Mouse (Mus musculus) MEL-GATA-1-ER (cell line): Measurements from ENCODE around the gene Ppp1ca.

Experiments
- DNase-seq: peaks from one replicate; pipeline ENCODE4 v3.0.0-alpha.2; 2012; ENCODE audit warnings: low read depth; ENCODE audit errors: extremely low read depth

The Ppp1ca gene

DNA sequence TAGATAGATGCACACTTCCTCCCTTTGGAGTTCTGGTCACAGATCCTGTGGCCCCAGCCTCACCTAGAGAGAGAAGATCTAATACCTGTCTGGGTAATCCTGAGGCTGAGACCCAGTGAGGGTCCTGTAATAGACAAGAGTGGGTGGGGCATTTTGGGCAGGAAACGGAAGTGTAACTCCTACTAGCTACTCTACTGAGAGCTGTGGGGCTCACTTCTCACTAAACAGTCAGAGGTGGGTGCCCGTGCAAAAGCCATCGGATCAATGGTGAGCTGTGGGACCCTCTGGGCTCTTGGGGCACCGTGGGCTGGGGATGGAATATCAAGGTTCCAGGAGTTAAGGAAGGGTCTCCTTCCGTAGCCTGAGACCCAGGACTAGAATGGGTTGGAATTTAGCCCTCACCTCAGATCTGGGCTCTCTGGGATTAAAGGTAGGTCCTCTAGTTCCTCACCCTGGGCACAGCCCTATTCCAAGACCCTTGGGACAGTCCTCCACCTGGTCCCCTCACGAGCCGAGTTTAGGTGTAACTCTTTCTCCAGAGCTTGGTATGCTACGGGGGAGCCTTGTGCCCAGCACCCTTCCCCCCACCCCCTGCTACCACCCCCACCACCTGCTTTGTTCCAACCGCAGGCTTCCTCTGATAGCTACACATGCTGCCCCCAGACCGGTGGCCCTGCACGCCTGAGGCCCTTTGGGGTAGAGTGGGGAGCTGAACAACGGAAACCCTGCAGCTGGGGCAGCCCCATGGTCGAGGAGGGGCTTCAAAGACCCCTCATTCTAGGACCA is 37.2 kb upstream of the Ppp1ca start:
- no peak for DNase-seq

DNA sequence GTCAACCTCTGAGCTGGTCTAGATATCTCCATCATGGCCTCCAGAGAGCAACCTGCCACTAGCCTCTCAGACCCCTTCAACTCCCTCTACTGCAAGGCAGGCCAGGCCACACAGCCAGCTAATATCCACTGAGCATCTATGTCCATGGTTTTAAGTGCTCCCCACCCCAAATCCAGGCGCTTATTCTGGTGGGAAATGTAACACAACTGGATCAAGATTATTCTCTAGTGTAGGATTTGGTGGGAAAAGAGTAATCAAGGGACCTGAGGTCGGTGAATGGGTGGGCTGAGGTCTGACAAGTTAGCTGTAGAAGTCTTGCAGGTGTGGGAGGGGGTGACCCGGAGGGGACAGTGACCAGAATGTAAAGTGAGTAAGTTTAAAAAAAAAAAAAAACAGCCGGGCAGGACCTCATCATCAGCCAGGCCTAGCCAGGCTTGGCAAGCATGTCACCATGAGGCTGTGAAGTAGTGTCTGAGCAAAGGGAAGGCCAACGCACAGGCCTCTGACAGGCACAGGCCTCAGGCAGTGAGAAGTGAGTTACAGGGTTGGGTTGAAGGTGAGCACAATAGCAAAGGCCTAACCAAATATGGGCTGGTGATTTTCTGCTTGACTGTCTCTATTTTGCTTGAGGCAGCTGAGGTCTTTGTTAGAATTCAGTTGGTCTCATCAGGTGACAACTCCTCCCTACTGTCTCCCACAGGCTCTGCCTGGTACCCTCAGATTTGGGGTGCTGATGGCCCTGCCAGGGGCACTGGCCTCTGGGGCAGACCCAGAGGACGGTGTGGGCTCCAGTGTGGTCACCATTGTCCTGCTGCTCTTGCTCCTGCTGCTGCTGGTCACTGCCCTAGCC is 36.4 kb upstream of the Ppp1ca start:
- no peak for DNase-seq

DNA sequence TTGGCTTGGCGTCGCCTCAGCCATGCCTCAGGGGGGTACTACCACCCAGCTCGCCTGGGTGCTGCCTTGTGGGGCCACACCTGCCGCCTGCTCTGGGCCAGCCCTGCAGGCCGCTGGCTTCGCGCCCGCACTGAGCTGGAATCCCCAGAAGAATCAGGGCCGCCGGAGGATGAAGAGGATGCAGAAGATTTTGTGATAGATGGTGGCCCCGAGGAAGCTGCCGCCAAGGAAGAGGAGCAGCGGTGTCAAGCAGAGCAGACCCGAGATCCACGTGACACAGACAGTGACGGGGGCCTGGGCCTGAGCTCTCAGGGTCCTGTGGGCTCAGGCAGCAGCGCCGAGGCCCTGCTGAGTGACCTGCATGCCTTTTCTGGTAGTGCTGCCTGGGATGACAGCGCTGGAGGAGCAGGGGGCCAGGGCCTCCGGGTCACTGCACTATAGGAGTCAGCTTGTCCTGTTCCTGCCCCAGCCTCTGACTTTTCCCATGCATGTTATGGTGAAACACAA is 35.7 kb upstream of the Ppp1ca start:
- DNase-seq: no peak

DNA sequence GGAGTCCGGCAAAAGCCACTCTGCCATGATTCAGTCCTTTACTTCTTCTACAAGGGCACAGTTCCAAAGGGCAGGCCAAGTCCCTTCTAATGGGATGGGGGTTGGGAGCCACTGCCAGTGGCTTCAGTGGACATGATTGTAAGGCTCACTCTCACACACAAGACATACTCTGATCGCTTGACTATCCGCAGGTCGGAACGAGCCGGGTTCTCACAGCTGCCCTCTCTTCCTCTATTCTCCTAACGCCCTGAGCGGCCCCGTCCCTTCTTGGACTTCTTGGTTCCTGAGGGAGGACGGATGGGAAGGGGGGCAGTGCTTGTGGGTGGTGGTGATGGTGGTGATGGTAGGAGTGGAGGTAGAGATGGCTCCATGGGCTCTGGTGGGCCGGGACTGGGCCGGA is 35.1 kb upstream of the Ppp1ca start:
- no peak for DNase-seq

DNA sequence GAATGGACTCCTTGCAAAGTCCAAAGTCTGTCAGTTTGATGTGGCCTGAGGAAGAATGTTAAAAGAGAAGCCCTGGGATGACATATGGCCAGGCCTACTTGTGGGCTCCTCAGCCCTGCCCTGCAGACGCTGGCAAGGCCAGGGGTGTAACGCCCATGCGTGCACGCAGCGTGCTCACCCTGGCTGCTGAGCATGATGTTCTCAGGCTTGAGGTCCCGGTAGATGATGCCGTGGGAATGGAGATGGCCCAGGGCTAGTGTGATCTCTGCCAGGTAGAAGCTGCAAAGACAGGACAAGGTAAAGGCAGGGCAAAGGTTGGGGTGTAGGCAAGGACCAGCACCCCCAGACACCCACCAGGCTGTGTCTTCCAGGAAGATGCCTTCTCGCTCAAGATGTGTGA is 32.8 kb upstream of the Ppp1ca start:
- no peak for DNase-seq

DNA sequence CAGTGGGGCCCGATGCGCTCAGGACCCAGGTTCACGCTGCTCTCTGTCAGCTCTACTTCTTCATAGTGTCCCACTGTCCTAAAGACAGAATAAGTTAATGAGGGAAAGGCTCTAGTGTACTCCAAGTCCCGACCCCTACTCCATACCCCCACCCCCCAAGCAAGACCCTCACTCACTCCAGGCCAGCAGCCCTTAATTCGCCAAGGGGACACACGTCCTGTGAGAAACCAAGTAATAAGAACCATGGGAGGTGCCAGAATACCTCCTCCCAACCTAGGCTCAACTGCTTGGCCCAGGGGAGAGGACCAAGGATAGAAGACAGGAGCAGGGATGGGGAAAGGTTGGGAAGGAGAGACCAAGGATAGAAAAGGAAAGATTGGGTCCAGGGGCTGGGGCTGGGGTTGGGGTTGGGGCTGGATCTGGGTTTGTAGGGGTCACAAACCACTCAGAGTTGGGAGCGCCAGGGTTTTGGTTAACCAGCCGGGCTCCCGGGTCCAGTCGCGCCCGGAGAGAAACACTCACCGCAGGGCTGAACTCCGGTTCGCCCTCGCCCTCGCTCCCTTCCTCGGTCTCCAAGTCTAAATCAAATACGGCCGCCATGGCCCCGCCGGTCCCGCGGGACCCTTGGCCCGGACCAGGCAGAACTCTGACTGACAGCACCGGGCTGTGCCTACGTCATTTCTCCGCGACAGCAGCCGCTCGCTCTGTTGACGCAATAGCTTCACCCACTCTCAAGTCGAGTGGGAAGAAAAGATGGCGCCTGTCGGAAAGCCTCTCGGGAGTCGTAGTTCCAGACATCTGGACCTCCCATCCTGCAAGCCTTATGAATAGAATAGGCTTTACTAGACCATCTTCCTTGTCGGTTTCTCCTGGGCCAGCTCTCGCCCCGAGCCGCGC is 29.0 kb upstream of the Ppp1ca start, which contains the start of gene Rps6kb2:
Gene Rps6kb2 (minus strand): TSS at position 709 of the 897 bp plus-strand sequence.
- peak; percentile 95 for DNase-seq

DNA sequence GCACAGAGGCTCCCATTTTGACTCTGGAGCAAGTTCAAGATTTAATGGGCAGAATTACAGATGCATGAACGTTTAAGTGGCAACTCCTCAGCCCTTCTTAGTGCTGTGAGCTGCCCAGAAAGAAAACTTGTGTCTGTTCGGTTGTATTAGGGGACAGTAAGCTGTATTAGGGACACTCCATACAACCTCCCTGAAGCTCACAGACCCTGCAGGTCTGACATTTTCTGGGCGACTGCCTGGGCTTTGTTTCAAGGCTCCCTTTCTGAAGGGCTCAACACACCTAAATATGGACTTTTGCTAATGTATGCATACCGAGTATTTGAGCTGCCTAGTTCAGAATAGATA is 28.4 kb upstream of the Ppp1ca start:
- no peak for DNase-seq

DNA sequence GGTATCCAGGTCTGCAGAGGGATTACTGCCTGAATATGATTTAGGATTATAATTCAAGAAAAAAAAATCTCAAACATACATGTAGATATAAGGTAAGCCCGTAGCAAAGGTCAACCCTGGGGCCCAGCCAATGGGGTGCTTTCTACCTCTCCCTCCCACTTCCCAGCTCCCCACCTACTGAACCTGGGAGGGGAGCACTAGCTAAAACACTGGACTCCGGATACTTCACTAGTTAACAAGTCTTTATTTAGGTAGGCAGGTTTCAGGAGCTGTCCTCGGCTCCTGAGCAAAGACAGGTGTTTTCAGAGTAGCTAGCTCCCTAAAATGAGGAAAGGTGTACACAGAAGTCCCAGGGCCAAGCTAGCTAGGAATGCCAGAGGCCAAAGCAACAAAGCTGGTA is 27.8 kb upstream of the Ppp1ca start:
- DNase-seq: no peak

DNA sequence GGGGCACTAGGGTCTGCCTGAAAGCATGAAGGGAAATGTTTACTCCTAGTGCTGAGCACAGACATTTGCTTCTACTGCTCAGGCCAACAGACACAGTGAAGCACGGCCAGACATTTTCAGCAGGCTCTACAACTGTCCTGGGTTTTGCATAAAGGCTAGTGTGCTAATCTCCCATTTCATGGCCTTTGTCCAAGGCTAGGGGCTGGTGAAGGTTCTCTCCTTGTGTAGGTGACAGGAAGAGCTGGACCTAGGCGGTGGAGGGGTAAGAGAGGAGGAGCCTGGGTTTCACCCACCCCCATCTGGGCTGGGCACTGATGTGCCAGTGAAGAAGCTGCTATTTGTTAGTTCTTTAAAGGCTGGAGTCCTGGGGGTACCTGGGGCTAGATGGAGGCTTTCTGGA is 27.1 kb upstream of the Ppp1ca start:
- DNase-seq: no peak

DNA sequence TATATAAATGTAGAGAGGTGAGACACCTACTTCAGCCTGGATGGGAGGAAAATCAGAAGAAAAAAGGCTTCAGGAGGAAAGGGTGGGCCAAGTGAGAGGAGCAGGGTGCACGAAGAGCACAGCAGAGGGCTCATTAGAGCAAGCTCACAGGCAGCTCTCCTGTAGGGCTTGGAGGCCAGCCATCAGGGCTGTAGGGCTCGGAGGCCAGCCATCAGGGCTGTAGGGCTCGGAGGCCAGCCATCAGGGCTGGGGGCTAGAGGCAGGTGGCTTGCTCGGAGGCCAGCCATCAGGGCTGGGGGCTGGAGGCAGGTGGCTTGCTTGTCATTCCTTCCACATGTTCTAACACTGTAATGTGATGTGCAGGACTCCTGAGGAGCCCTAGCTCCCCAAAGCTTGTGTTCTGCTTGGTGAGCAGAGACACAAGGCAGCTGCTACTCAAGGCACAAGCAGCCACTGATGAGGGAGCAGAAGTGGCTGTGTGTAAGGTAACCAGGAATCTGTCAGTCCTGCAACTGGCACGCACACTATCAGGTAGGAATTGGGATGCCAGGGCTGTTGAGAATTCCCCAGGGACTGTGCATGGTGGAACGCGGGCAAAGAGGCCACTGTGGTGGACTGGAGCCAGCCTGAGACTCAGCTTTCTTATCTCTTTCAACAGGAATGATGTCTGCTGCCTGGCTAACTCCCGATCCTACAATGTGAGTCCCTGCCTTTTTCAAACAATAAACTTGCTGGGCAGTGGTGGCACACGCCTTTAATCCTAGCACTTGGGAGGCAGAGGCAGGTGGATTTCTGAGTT is 25.0 kb upstream of the Ppp1ca start:
- DNase-seq: no peak

DNA sequence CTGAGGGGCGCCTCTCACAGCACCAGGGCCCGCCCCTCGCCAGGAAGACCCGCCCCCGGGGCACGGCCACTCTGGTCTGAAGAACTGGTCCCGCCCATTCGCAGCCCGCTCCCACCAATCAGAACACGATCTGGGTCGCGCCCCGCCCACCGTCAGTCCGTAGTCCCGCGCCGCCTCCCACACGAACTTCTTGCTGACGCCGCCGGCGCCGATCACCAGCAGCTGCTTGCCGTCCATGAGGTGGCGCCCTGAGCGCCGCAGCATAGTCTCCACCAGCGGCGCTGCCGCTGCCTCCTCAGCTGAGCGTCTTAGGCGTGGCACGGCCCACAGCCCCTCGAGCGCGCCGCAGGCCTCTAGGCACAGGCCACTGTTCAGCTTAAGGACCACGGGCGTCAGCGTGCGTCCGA is 22.5 kb upstream of the Ppp1ca start:
- DNase-seq: peak; percentile 91

DNA sequence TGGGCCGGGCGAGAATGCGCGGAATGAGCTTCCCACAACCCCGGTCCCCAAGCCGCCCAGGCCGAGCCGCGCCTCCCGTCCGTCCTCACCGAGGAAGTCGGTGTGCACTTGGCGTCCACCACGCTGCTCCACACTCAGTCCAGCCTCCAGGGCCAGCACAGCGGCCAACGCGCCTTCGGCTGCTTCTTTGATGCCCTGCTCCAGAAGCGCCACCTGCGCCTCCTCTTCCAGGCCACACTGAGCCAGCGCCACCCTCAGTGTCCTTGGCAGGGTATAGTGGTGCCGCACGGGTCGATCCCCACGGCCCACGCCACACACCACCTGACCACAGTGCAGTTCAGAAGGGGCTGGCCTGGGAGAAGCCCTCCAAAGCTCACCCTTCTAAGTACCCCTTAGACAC is 22.1 kb upstream of the Ppp1ca start:
- no peak for DNase-seq

DNA sequence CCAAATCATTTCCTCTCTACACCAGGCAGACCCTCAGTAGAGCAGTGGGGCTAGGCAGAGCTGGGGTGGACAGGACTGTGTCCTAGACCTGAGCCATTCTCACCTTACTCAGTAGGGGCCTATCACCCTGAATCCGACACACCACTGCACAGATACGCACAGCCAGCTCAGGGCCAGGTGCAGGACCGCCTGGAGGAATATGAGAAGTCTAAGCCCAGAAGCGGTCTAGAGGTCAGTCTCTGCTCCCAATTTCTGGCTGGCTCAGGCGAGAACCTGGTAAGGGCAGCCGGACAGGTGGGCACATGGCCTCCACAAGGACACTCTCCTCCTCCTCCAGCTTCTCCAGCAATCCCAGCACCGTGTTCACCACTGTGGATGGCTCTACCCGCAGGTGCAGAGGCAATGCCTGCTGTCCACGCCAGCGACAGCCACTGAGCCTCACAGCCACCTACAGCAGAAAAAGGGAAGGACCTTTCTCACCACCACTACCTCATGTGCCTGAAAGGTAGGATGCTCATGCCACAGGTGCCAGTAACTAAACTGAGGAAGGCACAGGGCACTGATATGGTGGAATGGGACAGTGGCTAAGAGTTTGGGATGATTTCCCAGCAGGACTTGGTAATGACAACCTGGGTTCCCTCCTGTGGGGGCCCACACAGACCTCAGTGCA is 21.0 kb upstream of the Ppp1ca start:
- no peak for DNase-seq

DNA sequence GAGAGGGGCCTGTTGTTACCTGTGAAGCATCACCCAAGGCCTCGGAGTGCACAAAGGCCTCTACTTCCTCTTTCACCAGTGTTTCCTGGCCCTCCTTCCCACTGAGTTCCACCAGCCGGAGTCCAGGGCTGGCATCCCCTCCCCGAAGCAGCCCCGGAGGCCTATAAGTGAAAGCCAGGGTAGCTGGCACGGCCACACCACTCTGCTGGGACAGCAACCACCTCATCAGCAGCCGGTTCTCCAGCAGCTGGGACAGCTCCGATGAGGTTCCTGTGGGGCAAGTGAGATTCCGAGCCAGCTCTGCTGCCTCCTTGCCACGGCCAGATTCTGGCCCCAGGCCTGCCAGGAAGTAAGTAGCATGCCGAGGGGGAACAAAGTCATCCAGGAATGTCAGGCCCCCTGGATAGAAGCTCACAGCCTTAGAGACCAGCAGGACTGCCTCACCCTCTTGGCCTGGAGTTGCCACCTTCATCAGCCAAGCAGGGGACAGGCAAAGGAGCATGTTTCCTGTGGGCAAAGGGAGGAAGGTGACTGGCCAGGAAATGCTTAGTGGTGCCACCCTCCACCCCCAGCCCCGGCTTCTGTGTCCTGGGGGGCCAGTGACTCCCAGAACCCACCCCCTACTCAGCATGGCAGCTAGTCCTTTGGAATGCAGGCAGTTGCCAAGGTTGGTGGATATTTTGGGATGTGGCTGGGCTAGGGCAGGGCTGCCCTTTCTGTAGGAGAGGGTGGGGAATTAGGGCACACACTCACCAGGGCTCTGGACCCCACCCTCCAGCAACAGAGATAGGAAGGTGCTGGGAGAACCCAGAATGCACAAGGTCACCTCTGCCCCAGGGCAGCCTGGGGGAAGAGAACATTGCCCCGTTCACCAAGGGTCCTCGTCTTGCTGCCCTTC is 20.2 kb upstream of the Ppp1ca start:
- no peak for DNase-seq

DNA sequence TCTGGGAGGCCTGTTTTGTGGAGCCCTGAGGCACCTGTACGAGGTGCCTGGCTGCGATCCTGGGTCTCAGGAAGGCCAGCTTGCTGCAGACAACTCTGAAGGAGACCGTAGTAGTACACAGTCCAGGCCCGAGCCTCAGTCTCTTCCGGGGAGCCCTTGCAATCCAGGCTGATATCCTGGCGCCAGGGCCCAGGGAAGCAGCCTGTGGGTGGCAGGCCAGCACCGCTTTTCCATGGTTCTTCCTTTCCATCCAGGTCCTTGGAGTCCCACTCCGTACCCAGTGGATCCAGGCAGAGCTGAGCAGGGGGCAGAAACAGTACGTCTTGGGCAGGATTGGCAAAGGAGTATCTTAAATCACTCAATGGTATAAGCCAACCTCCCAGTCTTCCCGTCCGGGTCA is 18.9 kb upstream of the Ppp1ca start:
- no peak for DNase-seq

DNA sequence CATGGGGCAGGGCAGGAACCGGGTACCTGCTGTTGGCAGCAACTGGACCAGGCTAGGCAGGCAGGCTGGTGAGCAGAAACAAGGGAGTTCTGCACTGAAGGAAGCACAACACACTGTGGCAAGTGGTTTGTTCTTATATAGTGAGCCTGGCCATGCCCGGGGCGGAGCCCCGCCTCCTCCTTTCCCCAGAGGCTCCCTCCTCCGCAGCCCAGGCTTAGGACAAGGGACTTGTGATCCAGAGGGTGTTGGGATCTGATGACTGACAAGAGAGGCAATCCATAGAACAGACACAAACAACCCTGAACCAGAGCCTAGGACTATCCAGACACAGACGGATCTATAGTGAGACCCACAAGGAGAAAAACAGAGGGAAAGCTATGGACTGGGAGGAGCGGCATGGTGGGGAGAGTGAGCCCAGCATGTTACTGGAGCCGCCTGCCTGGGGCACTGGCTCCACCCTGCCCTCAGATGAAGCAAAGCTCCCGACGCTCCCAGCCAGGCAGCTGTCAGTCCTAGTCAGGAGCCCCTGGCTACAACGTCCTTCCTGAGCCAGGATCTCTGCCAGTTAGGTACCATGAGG is 16.4 kb upstream of the Ppp1ca start, which contains the start of gene Carns1:
Gene Carns1 (minus strand): TSS at position 112 of the 580 bp plus-strand sequence.
- no peak for DNase-seq

DNA sequence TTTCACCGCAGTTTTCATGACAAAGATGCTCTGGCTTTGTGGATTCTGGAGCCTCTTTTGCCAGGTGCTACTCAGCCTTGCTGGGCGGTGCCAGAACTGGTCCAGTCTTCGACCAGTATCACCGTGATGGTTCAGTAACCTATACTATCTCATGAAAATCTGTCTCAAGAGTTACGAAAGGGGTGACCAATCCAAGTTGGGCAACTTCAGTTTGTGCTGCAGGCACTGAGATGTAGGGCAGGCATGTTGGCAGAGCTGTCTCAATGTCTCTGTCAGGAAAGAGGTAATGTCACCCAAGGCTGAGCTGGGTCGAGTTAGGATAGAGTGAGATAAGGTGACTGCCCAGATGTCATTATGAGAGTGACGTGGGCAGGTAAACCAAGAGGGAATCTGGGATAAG is 11.5 kb upstream of the Ppp1ca start:
- DNase-seq: no peak

DNA sequence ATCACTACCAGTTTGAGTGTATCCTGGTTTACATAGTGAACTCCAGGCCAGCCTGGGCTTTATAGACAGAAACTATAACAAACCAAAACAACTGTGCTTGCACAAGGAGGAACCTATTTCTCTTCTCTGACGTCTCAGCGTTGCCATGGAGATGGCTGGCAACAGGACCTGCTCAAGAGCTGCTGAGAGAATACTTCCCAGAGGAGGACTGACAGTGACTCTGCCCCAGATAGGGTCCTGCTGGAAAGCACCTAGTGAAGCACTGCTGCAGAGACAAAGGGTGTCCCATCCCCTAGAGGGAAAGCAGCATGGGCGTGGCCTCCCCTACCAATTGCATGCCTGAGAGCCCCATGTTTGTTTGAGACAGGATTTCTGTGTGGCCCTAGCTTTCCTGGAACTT is 10.0 kb upstream of the Ppp1ca start:
- no peak for DNase-seq

DNA sequence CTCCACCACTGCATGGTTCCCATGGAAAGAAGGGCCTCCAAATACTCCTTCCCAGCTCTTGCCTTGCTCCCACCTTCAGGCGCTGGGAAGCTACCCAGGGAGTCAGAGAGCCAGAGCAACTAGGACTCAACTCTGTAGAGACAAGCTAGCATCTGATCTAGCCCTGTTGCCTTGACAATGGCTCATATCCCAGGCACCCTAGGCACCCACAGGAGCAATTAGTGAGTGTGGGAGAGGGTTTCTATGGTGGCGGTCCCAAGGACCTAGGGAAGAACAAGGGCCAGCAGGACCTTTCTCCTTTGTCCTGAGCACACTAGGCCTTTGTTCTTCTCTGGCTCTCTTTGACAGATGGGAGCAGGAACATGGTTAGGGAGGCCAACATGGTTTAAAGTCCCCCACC is 8.2 kb upstream of the Ppp1ca start:
- no peak for DNase-seq
